Mouse (Mus musculus): ENCODE data around the gene Il17rc. TPM values are rescaled to one million over a fixed set of nuclear protein-coding genes. Genes with fewer than 3 reads are reported as not detected.
A peak's percentile ranks its signal among the peaks of the same experiment; 100 is the strongest.

Gene Il17rc
- polyA plus RNA-seq, 1 experiment from 2014 or later: 5.6 TPM

GRCm38 (mm10) chr6:113469432-113469831 is 1.8 kb upstream of the Il17rc start:
- Histone ChIP-seq H3K27ac (replicated peaks in 1 of 2; ENCODE audit: control insufficient read depth in 1 of 2, insufficient read depth in 1 of 2, low read depth in 2 of 2, low read length in 2 of 2) (no peak overlapping the region), H3K4me1 (ENCODE audit: control insufficient read depth in 2 of 2, insufficient read depth in 2 of 2, low read length in 2 of 2) (peaks cover 16 to 20% of the 10 kb centered on the region in 2 experiments), H3K9me3 (ENCODE audit: control insufficient read depth, low read length) (no peaks in the 10 kb centered on the region), H3K4me3 (ENCODE audit: control insufficient read depth in 1 of 2, insufficient read depth in 1 of 2, low read depth in 1 of 2, low read length in 2 of 2) (peak overlapping the region; percentile 42 to 45), H3K4me2 (ENCODE audit: low read length) (peak overlapping the region; percentile 76), H3K27me3 (ENCODE audit: control insufficient read depth, insufficient read depth, low read length) (peaks cover 21% of the 10 kb centered on the region; the same call in 1 of the 2 replicates), H3K9ac (ENCODE audit: low read length) (peak overlapping the region; percentile 55), H3K36me3 (ENCODE audit: control insufficient read depth, insufficient read depth, low read length) (no peaks in the 10 kb centered on the region)
- no peak for ATAC-seq (ENCODE audit: insufficient number of reproducible peaks, insufficient read depth, low FRiP score, low read depth)
- under 1% methylated on average over 29 of the region's 31 CpGs for WGBS

- 59% methylated on average over 10 of the region's 10 CpGs for WGBS
- Histone ChIP-seq H3K9ac (ENCODE audit: low read length) (no peak overlapping the region), H3K4me2 (ENCODE audit: low read length) (peak overlapping the region; percentile 69), H3K4me1 (ENCODE audit: control insufficient read depth in 2 of 2, insufficient read depth in 2 of 2, low read length in 2 of 2) (peaks cover 16 to 20% of the 10 kb centered on the region in 2 experiments), H3K9me3 (ENCODE audit: control insufficient read depth, low read length) (no peaks in the 10 kb centered on the region), H3K36me3 (ENCODE audit: control insufficient read depth, insufficient read depth, low read length) (no peaks in the 10 kb centered on the region), H3K27me3 (ENCODE audit: control insufficient read depth, insufficient read depth, low read length) (peaks cover 24% of the 10 kb centered on the region; the same call in 1 of the 2 replicates), H3K4me3 (ENCODE audit: control insufficient read depth in 1 of 2, insufficient read depth in 1 of 2, low read depth in 1 of 2, low read length in 2 of 2) (no peak overlapping the region), H3K27ac (replicated peaks in 1 of 2; ENCODE audit: control insufficient read depth in 1 of 2, insufficient read depth in 1 of 2, low read depth in 2 of 2, low read length in 2 of 2) (peak overlapping the region in 1 of 2 experiments; percentile 35; a peak in 1 of 4 replicates)
- ATAC-seq (ENCODE audit: insufficient number of reproducible peaks, insufficient read depth, low FRiP score, low read depth): no peak
These were observed 834 bp downstream of the Il17rc start for GRCm38 (mm10) chr6:113472061-113472460.

GRCm38 (mm10) chr6:113473246-113473645 is 2.0 kb downstream of the Il17rc start:
- H3K27me3 ChIP-seq (ENCODE audit: control insufficient read depth, insufficient read depth, low read length): peaks cover 21% of the 10 kb centered on the region; the same call in 1 of the 2 replicates
- ATAC-seq (ENCODE audit: insufficient number of reproducible peaks, insufficient read depth, low FRiP score, low read depth): no peak
- WGBS: 71% methylated on average over 2 of the region's 2 CpGs

GRCm38 (mm10) chr6:113473715-113474114 is 2.5 kb downstream of the Il17rc start:
- H3K4me1 ChIP-seq (ENCODE audit: control insufficient read depth in 2 of 2, insufficient read depth in 2 of 2, low read length in 2 of 2): peaks cover 16 to 20% of the 10 kb centered on the region in 2 experiments
- no peak overlapping the region for H3K27ac ChIP-seq (replicated peaks in 1 of 2; ENCODE audit: control insufficient read depth in 1 of 2, insufficient read depth in 1 of 2, low read depth in 2 of 2, low read length in 2 of 2)
- no peaks in the 10 kb centered on the region for H3K9me3 ChIP-seq (ENCODE audit: control insufficient read depth, low read length)
- no peaks in the 10 kb centered on the region for H3K36me3 ChIP-seq (ENCODE audit: control insufficient read depth, insufficient read depth, low read length)
- no peak for ATAC-seq (ENCODE audit: insufficient number of reproducible peaks, insufficient read depth, low FRiP score, low read depth)
- no peak overlapping the region for H3K4me3 ChIP-seq (ENCODE audit: control insufficient read depth in 1 of 2, insufficient read depth in 1 of 2, low read depth in 1 of 2, low read length in 2 of 2)
- WGBS: 58% methylated on average over 6 of the region's 6 CpGs
- peaks cover 21% of the 10 kb centered on the region; the same call in 1 of the 2 replicates for H3K27me3 ChIP-seq (ENCODE audit: control insufficient read depth, insufficient read depth, low read length)
- no peak overlapping the region for H3K4me2 ChIP-seq (ENCODE audit: low read length)
- H3K9ac ChIP-seq (ENCODE audit: low read length): no peak overlapping the region

More at GRCm38 (mm10) chr6:113473246-113473645, 2.0 kb downstream of the Il17rc start:
- H3K36me3 ChIP-seq (ENCODE audit: control insufficient read depth, insufficient read depth, low read length): no peaks in the 10 kb centered on the region
- H3K4me3 ChIP-seq (ENCODE audit: control insufficient read depth in 1 of 2, insufficient read depth in 1 of 2, low read depth in 1 of 2, low read length in 2 of 2): no peak overlapping the region
- H3K27ac ChIP-seq (replicated peaks in 1 of 2; ENCODE audit: control insufficient read depth in 1 of 2, insufficient read depth in 1 of 2, low read depth in 2 of 2, low read length in 2 of 2): no peak overlapping the region
- H3K4me1 ChIP-seq (ENCODE audit: control insufficient read depth in 2 of 2, insufficient read depth in 2 of 2, low read length in 2 of 2): peaks cover 16 to 20% of the 10 kb centered on the region in 2 experiments
- H3K4me2 ChIP-seq (ENCODE audit: low read length): no peak overlapping the region
- H3K9me3 ChIP-seq (ENCODE audit: control insufficient read depth, low read length): no peaks in the 10 kb centered on the region
- H3K9ac ChIP-seq (ENCODE audit: low read length): no peak overlapping the region

GRCm38 (mm10) chr6:113477353-113477752 is 6.1 kb downstream of the Il17rc start:
- Histone ChIP-seq H3K4me1 (ENCODE audit: control insufficient read depth in 2 of 2, insufficient read depth in 2 of 2, low read length in 2 of 2) (peaks cover 9 to 17% of the 10 kb centered on the region in 2 experiments), H3K9ac (ENCODE audit: low read length) (no peak overlapping the region), H3K4me3 (ENCODE audit: control insufficient read depth in 1 of 2, insufficient read depth in 1 of 2, low read depth in 1 of 2, low read length in 2 of 2) (no peak overlapping the region), H3K36me3 (ENCODE audit: control insufficient read depth, insufficient read depth, low read length) (no peaks in the 10 kb centered on the region), H3K27me3 (ENCODE audit: control insufficient read depth, insufficient read depth, low read length) (peaks cover 13% of the 10 kb centered on the region; the same call in 1 of the 2 replicates), H3K9me3 (ENCODE audit: control insufficient read depth, low read length) (no peaks in the 10 kb centered on the region), H3K4me2 (ENCODE audit: low read length) (no peak overlapping the region), H3K27ac (replicated peaks in 1 of 2; ENCODE audit: control insufficient read depth in 1 of 2, insufficient read depth in 1 of 2, low read depth in 2 of 2, low read length in 2 of 2) (no peak overlapping the region)
- 53% methylated on average over 7 of the region's 7 CpGs for WGBS
- no peak for ATAC-seq (ENCODE audit: insufficient number of reproducible peaks, insufficient read depth, low FRiP score, low read depth)

GRCm38 (mm10) chr6:113478906-113479305 is 7.7 kb downstream of the Il17rc start:
- Histone ChIP-seq H3K36me3 (ENCODE audit: control insufficient read depth, insufficient read depth, low read length) (no peaks in the 10 kb centered on the region), H3K4me2 (ENCODE audit: low read length) (no peak overlapping the region), H3K4me3 (ENCODE audit: control insufficient read depth in 1 of 2, insufficient read depth in 1 of 2, low read depth in 1 of 2, low read length in 2 of 2) (no peak overlapping the region), H3K4me1 (ENCODE audit: control insufficient read depth in 2 of 2, insufficient read depth in 2 of 2, low read length in 2 of 2) (peaks cover 11 to 19% of the 10 kb centered on the region in 2 experiments), H3K27ac (replicated peaks in 1 of 2; ENCODE audit: control insufficient read depth in 1 of 2, insufficient read depth in 1 of 2, low read depth in 2 of 2, low read length in 2 of 2) (no peak overlapping the region), H3K9ac (ENCODE audit: low read length) (no peak overlapping the region), H3K27me3 (ENCODE audit: control insufficient read depth, insufficient read depth, low read length) (peaks cover 13% of the 10 kb centered on the region; the same call in 1 of the 2 replicates), H3K9me3 (ENCODE audit: control insufficient read depth, low read length) (no peaks in the 10 kb centered on the region)
- 80% methylated on average over 10 of the region's 10 CpGs for WGBS
- ATAC-seq (ENCODE audit: insufficient number of reproducible peaks, insufficient read depth, low FRiP score, low read depth): no peak

- H3K27me3 ChIP-seq (ENCODE audit: control insufficient read depth, insufficient read depth, low read length): peaks cover 12% of the 10 kb centered on the region; the same call in 1 of the 2 replicates
- H3K27ac ChIP-seq (replicated peaks in 1 of 2; ENCODE audit: control insufficient read depth in 1 of 2, insufficient read depth in 1 of 2, low read depth in 2 of 2, low read length in 2 of 2): peak overlapping the region; percentile 33 to 61; a peak in 3 of 4 replicates
- no peak overlapping the region for H3K4me3 ChIP-seq (ENCODE audit: control insufficient read depth in 1 of 2, insufficient read depth in 1 of 2, low read depth in 1 of 2, low read length in 2 of 2)
- H3K36me3 ChIP-seq (ENCODE audit: control insufficient read depth, insufficient read depth, low read length): 0 out of 2 replicates have a peak, but pooled peaks cover 2% of the 10 kb centered on the region
- no peak overlapping the region for H3K9ac ChIP-seq (ENCODE audit: low read length)
- H3K9me3 ChIP-seq (ENCODE audit: control insufficient read depth, low read length): no peaks in the 10 kb centered on the region
- H3K4me1 ChIP-seq (ENCODE audit: control insufficient read depth in 2 of 2, insufficient read depth in 2 of 2, low read length in 2 of 2): peaks cover 16 to 27% of the 10 kb centered on the region in 2 experiments
- 45% methylated on average over 18 of the region's 18 CpGs for WGBS
- H3K4me2 ChIP-seq (ENCODE audit: low read length): no peak overlapping the region
- ATAC-seq (ENCODE audit: insufficient number of reproducible peaks, insufficient read depth, low FRiP score, low read depth): no peak
These were observed 9.5 kb downstream of the Il17rc start for GRCm38 (mm10) chr6:113480555-113481373.
